Mouse (Mus musculus) embryonic facial prominence, embryonic 12.5 days (tissue): ENCODE results near the gene Ptx4. TPM values are rescaled to one million over a fixed set of nuclear protein-coding genes. Genes with fewer than 3 reads are reported as not detected.

Experiments
- ATAC-seq: fragments of 200-750 bp; cut with Nextera tagmentation; 2 replicates; pipeline ENCODE4 v1.8.0; 2017; ENCODE audit not compliant: insufficient number of reproducible peaks, insufficient read depth, low FRiP score, low TSS enrichment
- H3K27ac ChIP-seq: fragments of 300-500 bp; sonication (generic); 2 replicates; pipeline ENCODE4 v1.5.1; 2016; ENCODE audit warnings: mild to moderate bottlenecking
- H3K27me3 ChIP-seq: fragments of 300-500 bp; sonication (generic); 2 replicates; pipeline ENCODE4 v1.6.1; 2016; ENCODE audit warnings: mild to moderate bottlenecking, moderate library complexity
- H3K36me3 ChIP-seq: fragments of 300-500 bp; sonication (generic); 2 replicates; pipeline ENCODE4 v1.6.1; 2016; ENCODE audit warnings: mild to moderate bottlenecking
- H3K4me1 ChIP-seq: fragments of 300-500 bp; sonication (generic); 2 replicates; pipeline ENCODE4 v1.6.1; 2016
- H3K4me2 ChIP-seq: fragments of 300-500 bp; sonication (generic); replicated peaks from 2 replicates; pipeline ENCODE4 v1.6.1; 2016; ENCODE audit warnings: mild to moderate bottlenecking, moderate library complexity
- H3K4me3 ChIP-seq: fragments of 300-500 bp; sonication (generic); 2 replicates; pipeline ENCODE4 v1.5.1; 2016; ENCODE audit warnings: mild to moderate bottlenecking
- H3K9ac ChIP-seq: fragments of 300-500 bp; sonication (generic); 2 replicates; pipeline ENCODE4 v1.6.1; 2016; ENCODE audit warnings: mild to moderate bottlenecking, moderate library complexity
- H3K9me3 ChIP-seq: fragments of 300-500 bp; sonication (generic); 2 replicates; pipeline ENCODE4 v1.6.1; 2016; ENCODE audit warnings: mild to moderate bottlenecking, moderate library complexity
- WGBS: fragments of 180-500 bp; shearing (Covaris S2); methylation state at CpG from one replicate; pipeline ENCODE4 v1.1.7; 2016; 5-methylcytosine and 5-hydroxymethylcytosine counted together
- polyA plus RNA-seq: library from polyadenylated mRNA; unstranded; fragments of >200 nt; fragmentation: Nextera tagmentation; extraction: Ambion mirVana; gene quantifications from 2 replicates; pipeline ENCODE4 v1.2.1, GENCODE M21; 2016

Ptx4 gene
- polyA plus RNA-seq, 1 experiment from 2014 or later = 0.88 TPM

- Histone ChIP-seq H3K4me3 (no peak overlapping the region), H3K27ac (no peak overlapping the region), H3K4me1 (0 out of 2 replicates have a peak, but pooled peaks cover 3% of the 10 kb centered on the region), H3K9me3 (no peaks in the 10 kb centered on the region), H3K9ac (no peak overlapping the region), H3K4me2 (no peak overlapping the region), H3K27me3 (no peaks in the 10 kb centered on the region), H3K36me3 (peaks cover 59% of the 10 kb centered on the region)
- WGBS = 88% methylated on average over 10 of the region's 10 CpGs
- no peak for ATAC-seq
These were observed 30.1 kb upstream of the Ptx4 start for GRCm38 (mm10) chr17:25090450-25090849.

DNA sequence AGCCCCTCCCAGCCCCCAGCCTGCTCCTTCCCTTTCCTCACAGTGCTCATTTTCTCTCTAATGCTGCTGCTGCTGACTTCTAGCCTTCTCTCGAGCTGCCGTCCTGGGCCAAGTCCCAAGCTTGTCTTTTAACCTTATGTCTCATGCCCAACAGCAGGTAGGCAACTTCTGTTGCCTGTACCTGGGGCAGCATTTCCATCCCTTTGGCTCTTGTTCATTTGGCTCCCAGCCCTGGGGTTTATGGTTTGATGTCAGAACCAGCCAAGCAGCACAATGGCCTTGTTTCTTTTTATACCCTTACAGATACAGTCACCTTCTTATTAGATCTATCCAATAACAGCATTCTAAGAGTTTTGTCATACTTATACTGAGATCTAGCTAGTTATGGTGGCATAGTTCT, 24.3 kb upstream of the Ptx4 start:
- no peaks in the 10 kb centered on the region for H3K27me3 ChIP-seq
- no peak overlapping the region for H3K4me2 ChIP-seq
- WGBS = 86% methylated on average over 2 of the region's 2 CpGs
- H3K27ac ChIP-seq = no peak overlapping the region
- no peak for ATAC-seq
- H3K36me3 ChIP-seq = peaks cover 51% of the 10 kb centered on the region
- H3K9me3 ChIP-seq = no peaks in the 10 kb centered on the region
- no peak overlapping the region for H3K9ac ChIP-seq
- H3K4me3 ChIP-seq = no peak overlapping the region
- H3K4me1 ChIP-seq = no peaks in the 10 kb centered on the region

GRCm38 (mm10) chr17:25100052-25100451, 20.5 kb upstream of the Ptx4 start:
- no peaks in the 10 kb centered on the region for H3K27me3 ChIP-seq
- no peak overlapping the region for H3K4me3 ChIP-seq
- no peaks in the 10 kb centered on the region for H3K4me1 ChIP-seq
- peaks cover 65% of the 10 kb centered on the region for H3K36me3 ChIP-seq
- ATAC-seq = no peak
- WGBS = 88% methylated on average over 6 of the region's 6 CpGs
- no peak overlapping the region for H3K27ac ChIP-seq
- H3K9me3 ChIP-seq = no peaks in the 10 kb centered on the region
- no peak overlapping the region for H3K4me2 ChIP-seq
- H3K9ac ChIP-seq = no peak overlapping the region

- ATAC-seq = no peak
- peaks cover 78% of the 10 kb centered on the region for H3K36me3 ChIP-seq
- no peaks in the 10 kb centered on the region for H3K4me1 ChIP-seq
- no peak overlapping the region for H3K4me3 ChIP-seq
- no peaks in the 10 kb centered on the region for H3K27me3 ChIP-seq
- no peaks in the 10 kb centered on the region for H3K9me3 ChIP-seq
- H3K4me2 ChIP-seq = no peak overlapping the region
- no peak overlapping the region for H3K9ac ChIP-seq
- no peak overlapping the region for H3K27ac ChIP-seq
- WGBS = 96% methylated on average over 11 of the region's 11 CpGs
These were observed 19.2 kb upstream of the Ptx4 start for GRCm38 (mm10) chr17:25101338-25101737.

DNA sequence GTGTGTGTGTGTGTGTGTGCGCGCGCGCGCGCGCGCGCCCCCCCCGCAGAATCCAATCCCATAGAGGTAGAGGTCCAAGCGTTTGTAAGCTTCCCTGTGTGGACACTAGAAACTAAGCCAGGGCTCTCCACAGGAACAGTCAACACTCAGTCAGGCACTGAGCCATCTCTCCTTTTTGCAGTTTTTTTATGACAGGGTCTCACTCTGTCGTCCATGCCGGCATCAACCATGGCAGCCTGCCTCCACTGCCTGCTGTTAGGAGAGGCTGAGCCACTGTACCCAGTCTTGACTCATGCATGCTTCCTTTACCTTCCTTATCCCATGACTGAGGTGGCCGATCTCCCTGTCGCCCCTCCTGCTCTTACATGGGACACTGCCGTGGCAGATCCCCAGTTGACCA, 12.8 kb upstream of the Ptx4 start:
- Histone ChIP-seq H3K4me2 (no peak overlapping the region), H3K27me3 (no peaks in the 10 kb centered on the region), H3K9ac (no peak overlapping the region), H3K4me3 (no peak overlapping the region), H3K9me3 (no peaks in the 10 kb centered on the region), H3K4me1 (no peaks in the 10 kb centered on the region), H3K36me3 (peaks cover 82% of the 10 kb centered on the region), H3K27ac (no peak overlapping the region)
- no peak for ATAC-seq
- WGBS = 96% methylated on average over 6 of the region's 16 CpGs

- no peak overlapping the region for H3K4me2 ChIP-seq
- no peak overlapping the region for H3K9ac ChIP-seq
- ATAC-seq = no peak
- H3K36me3 ChIP-seq = peaks cover 75% of the 10 kb centered on the region
- peaks cover 1% of the 10 kb centered on the region for H3K4me1 ChIP-seq
- no peaks in the 10 kb centered on the region for H3K9me3 ChIP-seq
- no peaks in the 10 kb centered on the region for H3K27me3 ChIP-seq
- no peak overlapping the region for H3K4me3 ChIP-seq
- H3K27ac ChIP-seq = no peak overlapping the region
- WGBS = 83% methylated on average over 2 of the region's 2 CpGs
These were observed 11.0 kb upstream of the Ptx4 start for GRCm38 (mm10) chr17:25109578-25109977.

- 95% methylated on average over 6 of the region's 6 CpGs for WGBS
- no peak overlapping the region for H3K9ac ChIP-seq
- H3K4me3 ChIP-seq = no peak overlapping the region
- H3K4me1 ChIP-seq = peaks cover 7% of the 10 kb centered on the region
- H3K4me2 ChIP-seq = no peak overlapping the region
- ATAC-seq = no peak
- no peaks in the 10 kb centered on the region for H3K9me3 ChIP-seq
- no peak overlapping the region for H3K27ac ChIP-seq
- no peaks in the 10 kb centered on the region for H3K27me3 ChIP-seq
- peaks cover 65% of the 10 kb centered on the region for H3K36me3 ChIP-seq
These were observed 10.0 kb upstream of the Ptx4 start for GRCm38 (mm10) chr17:25110590-25110989.

- H3K9ac ChIP-seq = no peak overlapping the region
- WGBS = 93% methylated on average over 5 of the region's 5 CpGs
- no peaks in the 10 kb centered on the region for H3K9me3 ChIP-seq
- peaks cover 7% of the 10 kb centered on the region for H3K4me1 ChIP-seq
- no peak overlapping the region for H3K4me2 ChIP-seq
- no peak overlapping the region for H3K4me3 ChIP-seq
- H3K27me3 ChIP-seq = no peaks in the 10 kb centered on the region
- ATAC-seq = no peak
- H3K27ac ChIP-seq = no peak overlapping the region
- H3K36me3 ChIP-seq = peaks cover 59% of the 10 kb centered on the region
These were observed 9.3 kb upstream of the Ptx4 start for GRCm38 (mm10) chr17:25111220-25111619.

GRCm38 (mm10) chr17:25111739-25112422, 8.7 kb upstream of the Ptx4 start:
- Histone ChIP-seq H3K9me3 (no peaks in the 10 kb centered on the region), H3K4me1 (peaks cover 7% of the 10 kb centered on the region), H3K36me3 (peaks cover 52% of the 10 kb centered on the region), H3K4me3 (no peak overlapping the region), H3K4me2 (no peak overlapping the region), H3K27ac (no peak overlapping the region), H3K9ac (no peak overlapping the region), H3K27me3 (no peaks in the 10 kb centered on the region)
- no peak for ATAC-seq
- 84% methylated on average over 8 of the region's 8 CpGs for WGBS

GRCm38 (mm10) chr17:25112423-25112810, 8.1 kb upstream of the Ptx4 start:
- 75% methylated on average over 3 of the region's 3 CpGs for WGBS
- Histone ChIP-seq H3K27ac (no peak overlapping the region), H3K9me3 (no peaks in the 10 kb centered on the region), H3K36me3 (peaks cover 47% of the 10 kb centered on the region), H3K4me3 (no peak overlapping the region), H3K4me2 (no peak overlapping the region), H3K9ac (no peak overlapping the region), H3K27me3 (no peaks in the 10 kb centered on the region), H3K4me1 (peaks cover 7% of the 10 kb centered on the region)
- ATAC-seq = no peak

DNA sequence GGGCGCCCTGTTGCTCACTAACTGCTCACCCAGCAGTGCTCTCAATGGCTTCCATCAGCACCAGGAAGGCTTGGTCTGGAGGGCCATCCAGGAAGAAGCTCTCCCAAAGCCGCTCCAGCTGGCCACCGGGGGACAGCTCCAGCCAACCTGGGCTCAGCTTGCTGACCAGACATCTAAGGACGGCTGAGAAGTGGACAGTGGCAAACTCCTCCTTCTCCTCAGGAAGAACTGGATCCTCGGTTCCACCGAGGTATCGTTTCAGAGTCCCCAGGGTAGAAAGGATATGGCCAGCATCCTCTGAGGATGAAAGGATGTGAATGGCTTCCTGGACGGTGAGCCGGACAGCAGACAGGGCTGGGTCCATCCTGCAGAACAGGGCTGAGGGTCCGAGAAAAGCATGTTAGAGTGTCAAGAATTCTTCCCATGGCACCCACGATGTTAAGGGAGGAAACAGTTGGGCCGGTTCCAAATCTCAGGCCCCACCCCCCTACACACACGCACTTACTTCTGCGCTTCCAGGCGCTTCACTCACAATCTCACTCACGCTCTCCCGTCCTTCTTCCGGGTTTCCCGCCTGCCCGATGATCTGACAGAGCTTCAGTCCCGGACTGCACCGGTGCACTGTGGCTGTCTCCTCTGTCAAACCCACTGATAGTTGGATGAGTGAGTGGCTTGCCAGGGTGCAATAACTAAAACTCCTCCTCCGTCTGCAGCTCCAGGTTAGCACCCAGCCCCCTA, 5.5 kb upstream of the Ptx4 start:
- Histone ChIP-seq H3K4me1 (peaks cover 7% of the 10 kb centered on the region), H3K27ac (peak overlapping the region; percentile 90), H3K36me3 (peaks cover 22% of the 10 kb centered on the region), H3K9ac (peak overlapping the region; percentile 72), H3K9me3 (no peaks in the 10 kb centered on the region), H3K4me3 (peak overlapping the region; percentile 55), H3K4me2 (peak overlapping the region; percentile 83), H3K27me3 (no peaks in the 10 kb centered on the region)
- WGBS = 9% methylated on average over 23 of the region's 23 CpGs
- ATAC-seq = 0 out of 2 replicates have a peak, but pooled peaks have one; percentile 19
